Mouse (Mus musculus) gastrocnemius, postnatal 10 days (tissue): ENCODE results near the gene 4930563M21Rik. TPM values are rescaled to one million over a fixed set of nuclear protein-coding genes. Genes with fewer than 3 reads are reported as not detected.
"Not testable (repeated sequence)": the region's sequence is repeated elsewhere in the genome, so short reads cannot be mapped to it uniquely, and the experiment has no call there.

Experiments used
- DNase-seq: peaks from one replicate; pipeline ENCODE4 v3.0.0; 2021; ENCODE audit warnings: mixed read lengths
- long read RNA-seq, 2 experiments: library from polyadenylated mRNA; stranded (forward); transcript quantifications; one replicate each; pipeline ENCODE4 v2.0.0; 2021
- total RNA-seq, 2 experiments: library from RNA; stranded (reverse); gene quantifications; 2 replicates each; pipeline ENCODE4 v1.2.3; 2021

4930563M21Rik gene
- total RNA-seq = not detected
- long read RNA-seq, experiment 1 = 0 reads
- long read RNA-seq, experiment 2 = 0 reads

DNA sequence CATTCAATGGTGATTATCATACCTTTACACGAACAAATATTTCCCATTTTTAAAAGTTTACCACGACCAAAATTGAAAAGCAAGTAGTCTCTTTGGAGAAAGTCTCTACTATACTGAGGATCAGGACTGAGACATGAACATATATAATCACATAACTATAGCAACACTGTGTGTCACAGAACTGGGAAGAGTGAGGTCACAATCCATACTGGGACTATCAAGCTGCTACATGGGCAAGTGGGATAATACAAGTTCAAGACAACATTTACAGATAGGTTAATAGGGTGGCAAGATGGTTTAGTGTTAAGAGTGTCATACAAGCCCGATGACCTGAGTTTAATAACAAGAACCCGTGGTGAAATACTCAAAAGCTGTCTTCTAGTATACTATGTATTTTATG lies at the start of gene 4930563M21Rik:
Gene 4930563M21Rik, minus strand, starts transcription at position 101 of the 400 bp plus-strand sequence.
- no peak for DNase-seq

DNA sequence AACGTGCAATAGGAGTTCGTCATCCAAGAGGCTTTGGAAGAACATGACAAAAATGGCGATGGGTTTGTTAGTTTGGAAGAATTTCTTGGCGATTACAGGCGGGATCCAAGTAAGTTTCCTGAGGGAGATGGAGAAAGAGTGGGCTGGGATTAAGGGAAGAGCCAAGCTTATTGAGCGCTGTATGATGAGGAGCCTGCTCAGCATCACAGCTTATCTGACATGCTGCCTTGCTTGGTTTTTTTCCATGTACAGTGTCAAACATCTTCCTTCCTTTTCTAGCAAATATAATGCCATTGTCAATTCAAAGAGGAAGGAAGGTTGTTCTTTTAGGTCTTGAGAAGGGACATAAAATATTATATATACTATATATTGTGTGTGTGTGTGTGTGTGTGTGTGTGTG lies 45.8 kb upstream of the 4930563M21Rik start:
- DNase-seq = no peak

- DNase-seq = no peak
These were observed 43.4 kb upstream of the 4930563M21Rik start for GRCm38 (mm10) chr9:56053796-56054195.

DNA sequence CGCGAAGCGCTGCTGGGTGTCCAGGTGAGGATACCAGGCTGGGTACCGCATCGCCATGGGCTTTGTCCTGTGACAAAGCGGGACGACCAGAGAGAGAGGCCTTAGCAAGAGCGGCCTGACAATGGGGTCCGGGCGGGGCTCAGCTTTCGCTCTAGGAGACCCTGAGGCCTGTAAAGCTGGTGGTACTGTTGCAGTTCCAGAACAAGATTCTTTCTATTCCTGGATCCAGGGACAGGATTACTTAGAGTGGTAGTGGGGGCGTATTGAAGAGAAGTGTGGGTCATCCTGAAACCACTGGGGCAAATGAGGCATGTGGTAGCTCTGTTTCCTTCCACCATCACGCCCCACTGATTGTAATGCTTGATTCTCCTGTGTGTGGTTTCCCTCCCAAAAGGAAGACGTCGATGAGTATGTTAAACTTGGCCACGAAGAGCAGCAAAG lies 31.9 kb upstream of the 4930563M21Rik start:
- no peak for DNase-seq

GRCm38 (mm10) chr9:56041372-56042180 lies 31.2 kb upstream of the 4930563M21Rik start, which contains the start of gene Rcn2:
TSS of gene Rcn2 (plus strand) at chr9:56041845.
- peak; percentile 93 for DNase-seq

GRCm38 (mm10) chr9:56032219-56032618 lies 21.9 kb upstream of the 4930563M21Rik start:
- no peak for DNase-seq

GRCm38 (mm10) chr9:56027292-56027691 lies 16.9 kb upstream of the 4930563M21Rik start:
- DNase-seq = no peak

GRCm38 (mm10) chr9:56024772-56025171 lies 14.4 kb upstream of the 4930563M21Rik start:
- DNase-seq = no peak

DNA sequence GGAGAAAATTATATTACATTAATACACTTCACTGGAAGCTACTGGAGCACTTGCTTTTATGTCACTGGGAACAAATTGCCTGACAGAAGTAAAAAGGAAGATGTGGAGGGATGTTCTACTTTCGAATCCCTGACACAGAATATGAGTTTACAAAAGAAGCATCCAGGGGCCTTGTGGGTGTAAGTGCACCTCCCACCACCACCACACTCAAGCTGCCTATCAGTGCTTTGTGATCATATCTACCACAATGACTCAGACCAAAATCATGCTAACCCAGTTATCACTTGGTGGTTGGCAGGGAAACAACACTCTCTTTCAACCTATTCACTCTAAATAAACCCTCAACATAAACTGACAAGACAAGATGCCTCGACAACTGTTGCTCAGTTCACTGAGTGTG lies 5.7 kb downstream of the 4930563M21Rik start:
- DNase-seq = not testable (repeated sequence)

DNA sequence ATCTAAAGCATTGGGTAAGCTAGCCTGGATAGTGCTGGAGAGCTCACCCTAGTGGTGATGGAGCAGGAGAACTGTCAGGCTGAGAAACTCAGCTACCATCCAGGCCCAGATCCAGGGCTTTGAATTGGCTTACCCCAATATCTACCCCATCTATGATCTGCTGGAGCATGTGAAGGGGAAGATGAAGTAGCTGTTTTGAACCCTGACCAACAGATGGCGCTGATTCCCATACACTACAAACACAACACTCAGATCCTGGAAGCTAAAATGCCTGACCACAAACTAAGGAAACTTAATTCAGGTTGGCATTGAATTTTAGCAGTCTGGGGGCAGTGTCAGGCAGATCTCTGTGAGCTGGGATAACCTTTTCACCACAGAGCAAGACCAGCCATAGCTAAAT lies 63.5 kb downstream of the 4930563M21Rik start:
- DNase-seq = peak; percentile 23

GRCm38 (mm10) chr9:55941356-55941755 lies 69.0 kb downstream of the 4930563M21Rik start:
- no peak for DNase-seq

DNA sequence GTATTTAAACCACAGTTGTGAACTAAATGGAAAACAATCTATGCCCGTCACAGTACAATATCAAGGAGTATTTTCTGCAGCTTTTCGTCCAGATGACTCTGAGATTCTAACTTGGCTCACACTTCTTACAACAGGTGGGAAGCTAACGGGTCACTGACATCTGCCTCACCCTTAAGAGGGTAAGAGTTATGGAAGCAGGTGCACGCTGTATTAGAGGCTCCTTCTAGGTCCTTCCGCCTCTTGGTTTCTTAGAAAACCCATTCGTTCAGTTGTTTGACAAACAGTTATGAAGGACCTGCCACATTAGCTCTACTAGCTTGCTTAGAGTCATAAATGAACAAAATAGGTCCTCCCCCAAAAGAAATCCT lies 71.7 kb downstream of the 4930563M21Rik start:
- DNase-seq = no peak

GRCm38 (mm10) chr9:55937664-55938617 lies 72.4 kb downstream of the 4930563M21Rik start, which contains the start of gene Scaper:
TSS of gene Scaper (minus strand) at chr9:55938119.
- DNase-seq = peak; percentile 90

- DNase-seq = no peak
These were observed 73.1 kb downstream of the 4930563M21Rik start for GRCm38 (mm10) chr9:55937224-55937663.

DNA sequence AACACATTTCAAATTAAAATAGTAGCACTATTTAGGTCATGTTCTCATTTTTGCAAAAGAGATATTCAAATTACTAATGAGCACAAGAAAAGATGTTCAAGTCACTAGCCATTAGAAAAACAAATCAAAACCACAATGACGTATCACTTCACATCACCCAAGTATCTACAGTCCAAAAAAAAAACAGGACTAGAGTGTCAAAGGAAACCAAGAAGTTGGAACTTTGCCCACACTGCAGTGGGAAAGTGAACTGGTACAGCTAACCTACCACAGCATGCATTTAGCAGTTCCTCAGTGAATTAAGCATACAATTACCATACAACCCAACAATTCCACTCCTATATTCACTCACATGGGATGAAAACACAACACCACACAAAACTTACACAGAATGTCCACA lies 77.9 kb downstream of the 4930563M21Rik start:
- DNase-seq = no peak

GRCm38 (mm10) chr9:55918579-55918978 lies 91.8 kb downstream of the 4930563M21Rik start:
- DNase-seq = no peak

- no peak for DNase-seq
These were observed 93.6 kb downstream of the 4930563M21Rik start for GRCm38 (mm10) chr9:55916751-55917150.

Other genes starting within 250 kb of the 4930563M21Rik start
- gene Scaper, start 72.4 kb downstream of the 4930563M21Rik start, total RNA-seq = 10 to 100 TPM in 1 of 2 experiments, 1 to 10 TPM in 1; 9.5 to 11.1 TPM
- 10 to 100 TPM; 28.2 to 33.1 TPM for gene Rcn2, start 31.3 kb upstream of the 4930563M21Rik start, total RNA-seq
- gene Pstpip1, start 79.4 kb upstream of the 4930563M21Rik start, total RNA-seq = 1 to 10 TPM; 2.0 to 4.2 TPM
- 100 to 1,000 TPM; 158 to 160 TPM for gene Tspan3, start 154.9 kb upstream of the 4930563M21Rik start, total RNA-seq